Comparison of ENCODE assay signal across 29 mouse cellular contexts in the genomic region with DNA sequence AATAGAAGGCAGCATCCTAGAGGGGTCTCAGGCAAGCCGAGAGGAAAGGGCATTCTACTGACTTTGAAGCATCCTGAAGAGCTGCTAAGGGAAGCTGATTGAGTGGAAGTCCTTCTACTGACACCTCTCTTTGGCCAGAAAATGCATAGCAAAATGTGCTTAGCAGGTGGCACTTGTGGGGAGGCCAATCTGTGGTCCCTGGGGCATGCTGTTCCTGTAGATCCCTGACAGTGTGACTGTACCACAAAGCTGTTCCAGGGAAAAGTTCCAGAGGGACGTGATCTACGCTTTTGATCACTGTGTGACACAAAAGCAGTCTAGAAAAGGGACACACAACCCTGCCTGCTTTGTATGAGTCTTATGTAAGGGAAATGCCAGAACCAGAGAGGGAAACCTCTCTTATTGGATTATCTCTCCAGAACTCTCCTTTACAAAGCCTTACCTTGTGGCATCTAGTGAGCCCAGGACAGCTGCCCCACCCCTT. TPM values are rescaled to one million over a fixed set of nuclear protein-coding genes. Genes with fewer than 3 reads are reported as not detected.
DNase-seq lines count a peak whose midpoint lies in the region; ATAC-seq lines count a peak whose summit lies in the region.
"Had no signal": no experiment of that assay in that cellular context is flagged by ENCODE, and none has a peak within 500 bp of the region (broad histone marks: within the 10 kb centered on the region; RNA-seq: fewer than 3 reads in every experiment).

No protein-coding gene starts in this region.

- no peak overlapping the region for H3K27ac ChIP-seq in kidney, embryonic 14.5 days (ENCODE audit: low read depth, low read length)
- H3K27ac ChIP-seq: forebrain, embryonic 10.5 days; gastrocnemius, adult 2 months; heart, embryonic 15.5 days; hindbrain, embryonic 14.5 days; hindbrain, postnatal 0 days had no signal

- ATAC-seq in kidney, embryonic 14.5 days (ENCODE audit: low FRiP score, low TSS enrichment), result no peak
- ATAC-seq: forebrain, embryonic 14.5 days; forebrain, postnatal 0 days; hindbrain, postnatal 0 days; inflammation-experienced regulatory T-cells, adult 6 months; intestine, embryonic 16.5 days; Patski had no signal

- H3K9ac ChIP-seq in kidney, embryonic 14.5 days (ENCODE audit: low read depth, low read length), result no peak overlapping the region
- H3K9ac ChIP-seq: forebrain, postnatal 0 days; heart, embryonic 12.5 days; heart, embryonic 15.5 days; hindbrain, embryonic 14.5 days had no signal

- H3K36me3 ChIP-seq in kidney, embryonic 14.5 days (ENCODE audit: control insufficient read depth, insufficient read depth, low read length), result no peaks in the 10 kb centered on the region
- H3K36me3 ChIP-seq: forebrain, embryonic 10.5 days; G1E; heart, embryonic 12.5 days; heart, embryonic 15.5 days had no signal

- H3K4me1 ChIP-seq in kidney, embryonic 14.5 days (ENCODE audit: control insufficient read depth, insufficient read depth, low read length), result no peaks in the 10 kb centered on the region
- H3K4me1 ChIP-seq: forebrain, embryonic 10.5 days; heart, embryonic 12.5 days; heart, embryonic 15.5 days had no signal

- H3K9me3 ChIP-seq in kidney, embryonic 14.5 days (ENCODE audit: control insufficient read depth, low read length), result no peaks in the 10 kb centered on the region
- H3K9me3 ChIP-seq: forebrain, embryonic 10.5 days; heart, embryonic 12.5 days; heart, embryonic 15.5 days had no signal

- H3K4me3 ChIP-seq in kidney, embryonic 14.5 days (ENCODE audit: low read length), result no peak overlapping the region
- H3K4me3 ChIP-seq: forebrain, embryonic 10.5 days; gastrocnemius, adult 2 months; heart, embryonic 12.5 days; heart, embryonic 15.5 days had no signal

- DNase-seq in cerebellum, adult 11-12 months, result peak; percentile 48
- DNase-seq in cerebellum, adult 11 months, result no peak
- peak; percentile 65 for DNase-seq in brain, adult 2 months (ENCODE audit: low read depth, low spot score)
- DNase-seq in cerebellum, adult 9-10 months, result peak; percentile 51
- DNase-seq in liver, result no peak
- DNase-seq: adrenal gland, postnatal 10 days; adrenal gland, postnatal 36 days; B cell, adult 2 months; embryo, embryonic 11 days; forebrain, postnatal 0 days; gastrocnemius, adult 2 months; gastrocnemius, postnatal 14 days; heart, adult 18-20 months; heart, postnatal 10 days; heart, postnatal 4 days; kidney, adult 18-20 months; kidney, adult 9 months had no signal

- no peaks in the 10 kb centered on the region for H3K27me3 ChIP-seq in kidney, embryonic 14.5 days (ENCODE audit: control insufficient read depth, insufficient read depth, low read length)
- H3K27me3 ChIP-seq: CH12.LX; heart, embryonic 12.5 days; heart, embryonic 15.5 days; Patski had no signal

- 92% methylated on average over 3 of the region's 3 CpGs for WGBS in kidney, embryonic 14.5 days

- H3K4me2 ChIP-seq in kidney, embryonic 14.5 days (replicated peaks; ENCODE audit: low read depth, low read length), result no peak overlapping the region
- H3K4me2 ChIP-seq: heart, embryonic 12.5 days; heart, embryonic 15.5 days; hindbrain, embryonic 14.5 days had no signal

RNA-seq across cellular contexts. Expression of a gene that starts 49.1 kb away (rescaled TPM):
- 7.3 and 10.4 TPM in 2 replicates for polyA plus RNA-seq in kidney, embryonic 14.5 days (2014; fragmentation: Nextera tagmentation; extraction: Ambion mirVana)
- polyA plus RNA-seq: G1E had no signal

Comparison
In these comparisons a context has a peak if more than half of its experiments do, and no peak if none do; other contexts are left out.
1. DNase-seq: peak in cerebellum, adult 11-12 months (single experiment), brain, adult 2 months (single experiment) and cerebellum, adult 9-10 months (single experiment); none in cerebellum, adult 11 months (single experiment) and liver (single experiment).